Mouse (Mus musculus): ENCODE measurements around the gene Olfr223.

GRCm38 (mm10) chr11:59596950-59597349 is 3.9 kb upstream of the Olfr223 start:
- TF ChIP-seq CTCF (IDR thresholded peaks at IDR 0.05; ENCODE audit: borderline replicate concordance, insufficient read depth, low read depth, low read length): no peak
- no peak for TF ChIP-seq POLR2A (IDR thresholded peaks at IDR 0.05; ENCODE audit: borderline replicate concordance, insufficient read depth, low read length)
